Mouse (Mus musculus): ENCODE measurements around the gene Pcsk6. TPM values are rescaled to one million over a fixed set of nuclear protein-coding genes. Genes with fewer than 3 reads are reported as not detected.

The Pcsk6 gene
- polyA plus RNA-seq, 1 experiment from 2014 or later: 2.9 TPM

DNA sequence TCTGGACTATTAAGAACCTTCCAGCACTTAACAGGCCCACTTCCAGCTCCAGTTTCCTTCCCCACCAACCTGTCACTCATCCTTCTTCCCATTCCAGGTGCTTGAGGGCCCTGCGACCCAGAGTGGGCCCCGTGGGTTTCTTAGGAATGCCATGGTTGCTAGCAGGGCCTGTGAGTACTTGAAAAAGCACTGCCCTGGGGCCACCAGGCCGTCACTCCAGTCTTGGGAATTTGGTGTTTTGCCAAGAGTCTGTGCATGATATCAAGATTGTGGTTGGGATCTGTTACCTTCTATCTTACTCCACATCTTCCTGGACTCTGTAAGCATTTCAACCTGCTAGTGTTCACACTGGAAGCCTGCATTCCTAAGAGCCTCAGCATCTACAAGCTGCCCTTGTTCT, 120.5 kb downstream of the Pcsk6 start:
- no peak overlapping the region for H3K4me3 ChIP-seq (replicated peaks)
- no peak overlapping the region for H3K9ac ChIP-seq
- no peaks in the 10 kb centered on the region for H3K36me3 ChIP-seq
- H3K4me1 ChIP-seq: peaks cover 21% of the 10 kb centered on the region
- H3K9me3 ChIP-seq (replicated peaks): no peaks in the 10 kb centered on the region
- no peak for ATAC-seq (replicated peaks; ENCODE audit: low FRiP score)
- WGBS: 58% methylated on average over 3 of the region's 3 CpGs
- H3K4me2 ChIP-seq: no peak overlapping the region
- H3K27ac ChIP-seq: no peak overlapping the region
- H3K27me3 ChIP-seq: no peaks in the 10 kb centered on the region

DNA sequence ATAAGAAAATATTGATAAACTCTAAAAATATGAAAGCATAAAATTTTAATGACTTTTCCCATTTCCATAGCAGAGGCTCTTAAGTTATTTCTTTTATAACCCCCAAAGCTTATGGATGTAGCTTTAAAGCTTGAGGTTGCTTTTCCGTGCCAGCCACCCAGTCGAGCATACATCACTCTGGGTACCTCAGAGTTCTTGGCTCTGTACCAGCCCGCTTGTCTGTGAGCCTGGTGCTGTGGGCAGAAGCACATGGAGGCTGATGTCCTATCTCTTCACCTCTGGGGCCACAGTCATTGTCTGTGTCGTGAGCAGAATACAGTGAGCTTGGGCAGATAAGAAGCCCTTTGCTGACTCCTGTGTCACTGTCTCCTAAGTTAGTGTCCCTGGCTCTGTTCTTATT, 126.7 kb downstream of the Pcsk6 start:
- H3K4me2 ChIP-seq: no peak overlapping the region
- ATAC-seq (replicated peaks; ENCODE audit: low FRiP score): no peak
- H3K9me3 ChIP-seq (replicated peaks): no peaks in the 10 kb centered on the region
- no peaks in the 10 kb centered on the region for H3K36me3 ChIP-seq
- H3K4me3 ChIP-seq (replicated peaks): no peak overlapping the region
- 93% methylated on average over 4 of the region's 4 CpGs for WGBS
- no peaks in the 10 kb centered on the region for H3K4me1 ChIP-seq
- no peak overlapping the region for H3K27ac ChIP-seq
- H3K27me3 ChIP-seq: no peaks in the 10 kb centered on the region
- H3K9ac ChIP-seq: no peak overlapping the region

DNA sequence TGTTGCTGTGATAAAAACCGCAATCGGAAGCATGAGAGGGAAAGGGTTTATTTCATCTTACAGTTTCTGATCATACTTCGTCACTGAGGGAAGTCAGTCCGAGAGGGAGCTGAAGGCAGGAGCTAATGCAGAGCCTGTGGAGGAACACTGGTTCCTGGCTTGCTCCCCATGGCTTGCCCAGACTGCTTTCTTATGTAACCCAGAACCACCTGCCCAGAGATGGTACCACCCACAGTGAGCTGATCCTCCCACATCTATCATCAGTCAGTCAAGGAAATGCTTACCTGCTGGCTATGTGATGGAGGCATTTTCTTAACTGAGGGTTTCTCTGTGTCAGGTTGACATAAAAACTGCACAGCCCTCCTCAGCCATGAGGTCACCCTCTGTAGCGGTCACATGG, 127.2 kb downstream of the Pcsk6 start:
- Histone ChIP-seq H3K4me2 (no peak overlapping the region), H3K9me3 (replicated peaks) (no peaks in the 10 kb centered on the region), H3K27me3 (no peaks in the 10 kb centered on the region), H3K9ac (no peak overlapping the region), H3K4me1 (no peaks in the 10 kb centered on the region), H3K27ac (no peak overlapping the region), H3K36me3 (no peaks in the 10 kb centered on the region), H3K4me3 (replicated peaks) (no peak overlapping the region)
- WGBS: 90% methylated on average over 5 of the region's 5 CpGs
- ATAC-seq (replicated peaks; ENCODE audit: low FRiP score): no peak

GRCm38 (mm10) chr7:65992329-65992728, 130.8 kb downstream of the Pcsk6 start:
- Histone ChIP-seq H3K9me3 (replicated peaks) (no peaks in the 10 kb centered on the region), H3K4me2 (no peak overlapping the region), H3K9ac (no peak overlapping the region), H3K36me3 (no peaks in the 10 kb centered on the region), H3K4me3 (replicated peaks) (no peak overlapping the region), H3K4me1 (no peaks in the 10 kb centered on the region), H3K27me3 (no peaks in the 10 kb centered on the region), H3K27ac (no peak overlapping the region)
- no peak for ATAC-seq (replicated peaks; ENCODE audit: low FRiP score)
- 87% methylated on average over 6 of the region's 6 CpGs for WGBS

GRCm38 (mm10) chr7:65993410-65993809, 131.9 kb downstream of the Pcsk6 start:
- Histone ChIP-seq H3K36me3 (no peaks in the 10 kb centered on the region), H3K4me3 (replicated peaks) (no peak overlapping the region), H3K4me1 (no peaks in the 10 kb centered on the region), H3K9ac (no peak overlapping the region), H3K4me2 (no peak overlapping the region), H3K27me3 (no peaks in the 10 kb centered on the region), H3K27ac (no peak overlapping the region), H3K9me3 (replicated peaks) (0 out of 2 replicates have a peak, but pooled peaks cover 3% of the 10 kb centered on the region)
- no peak for ATAC-seq (replicated peaks; ENCODE audit: low FRiP score)
- 58% methylated on average over 3 of the region's 3 CpGs for WGBS

- no peak for ATAC-seq (replicated peaks; ENCODE audit: low FRiP score)
- WGBS: 89% methylated on average over 16 of the region's 16 CpGs
- H3K4me2 ChIP-seq: no peak overlapping the region
- H3K27ac ChIP-seq: no peak overlapping the region
- H3K9ac ChIP-seq: no peak overlapping the region
- H3K9me3 ChIP-seq (replicated peaks): peaks cover 13% of the 10 kb centered on the region
- H3K27me3 ChIP-seq: no peaks in the 10 kb centered on the region
- H3K36me3 ChIP-seq: 0 out of 2 replicates have a peak, but pooled peaks cover 3% of the 10 kb centered on the region
- no peak overlapping the region for H3K4me3 ChIP-seq (replicated peaks)
- peaks cover 2% of the 10 kb centered on the region; the same call in 1 of the 2 replicates for H3K4me1 ChIP-seq
Observed at GRCm38 (mm10) chr7:66001035-66001754, 139.7 kb downstream of the Pcsk6 start.

DNA sequence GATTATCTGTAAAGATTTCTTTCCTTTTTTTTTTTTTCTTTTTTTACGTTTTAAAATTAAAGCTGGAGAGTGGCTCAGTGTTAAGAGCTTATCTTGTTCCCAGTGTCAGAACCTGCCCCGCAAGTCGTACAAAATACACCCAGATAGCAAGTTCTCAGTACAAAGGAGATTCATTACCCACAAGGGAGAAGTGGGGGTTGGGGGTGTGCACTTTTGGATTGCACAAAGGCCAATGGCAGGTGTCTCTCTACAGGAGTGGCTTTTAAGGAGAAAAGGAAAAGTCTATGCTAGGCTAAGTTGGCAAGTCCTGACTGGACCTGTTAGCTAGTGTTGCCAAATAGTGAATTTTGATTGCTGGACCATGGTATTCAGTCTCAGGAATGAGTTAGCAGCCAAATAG, 140.3 kb downstream of the Pcsk6 start:
- ATAC-seq (replicated peaks; ENCODE audit: low FRiP score): no peak
- H3K27ac ChIP-seq: no peak overlapping the region
- WGBS: 70% methylated on average over 3 of the region's 3 CpGs

GRCm38 (mm10) chr7:66003447-66003846, 141.9 kb downstream of the Pcsk6 start:
- Histone ChIP-seq H3K36me3 (0 out of 2 replicates have a peak, but pooled peaks cover 3% of the 10 kb centered on the region), H3K4me3 (replicated peaks) (no peak overlapping the region), H3K27ac (no peak overlapping the region), H3K4me1 (peaks cover 2% of the 10 kb centered on the region; the same call in 1 of the 2 replicates), H3K4me2 (no peak overlapping the region), H3K9me3 (replicated peaks) (peaks cover 10% of the 10 kb centered on the region), H3K27me3 (no peaks in the 10 kb centered on the region), H3K9ac (no peak overlapping the region)
- 88% methylated on average over 5 of the region's 5 CpGs for WGBS
- ATAC-seq (replicated peaks; ENCODE audit: low FRiP score): no peak

More for the DNA sequence above, 140.3 kb downstream of the Pcsk6 start:
- Histone ChIP-seq H3K4me2 (no peak overlapping the region), H3K4me3 (replicated peaks) (no peak overlapping the region), H3K9ac (no peak overlapping the region), H3K36me3 (0 out of 2 replicates have a peak, but pooled peaks cover 3% of the 10 kb centered on the region), H3K9me3 (replicated peaks) (peaks cover 13% of the 10 kb centered on the region), H3K4me1 (peaks cover 2% of the 10 kb centered on the region; the same call in 1 of the 2 replicates), H3K27me3 (no peaks in the 10 kb centered on the region)

- 66% methylated on average over 13 of the region's 13 CpGs for WGBS
- H3K9ac ChIP-seq: no peak overlapping the region
- ATAC-seq (replicated peaks; ENCODE audit: low FRiP score): no peak
- no peak overlapping the region for H3K4me3 ChIP-seq (replicated peaks)
- 0 out of 2 replicates have a peak, but pooled peaks cover 3% of the 10 kb centered on the region for H3K36me3 ChIP-seq
- no peak overlapping the region for H3K27ac ChIP-seq
- peaks cover 5% of the 10 kb centered on the region; the same call in 1 of the 2 replicates for H3K4me1 ChIP-seq
- peaks cover 5% of the 10 kb centered on the region for H3K9me3 ChIP-seq (replicated peaks)
- no peak overlapping the region for H3K4me2 ChIP-seq
- H3K27me3 ChIP-seq: no peaks in the 10 kb centered on the region
Observed at GRCm38 (mm10) chr7:66003865-66004638, 142.5 kb downstream of the Pcsk6 start.

- Histone ChIP-seq H3K4me2 (no peak overlapping the region), H3K27me3 (no peaks in the 10 kb centered on the region), H3K27ac (no peak overlapping the region), H3K9ac (no peak overlapping the region), H3K36me3 (no peaks in the 10 kb centered on the region), H3K4me3 (replicated peaks) (no peak overlapping the region), H3K9me3 (replicated peaks) (no peaks in the 10 kb centered on the region), H3K4me1 (peaks cover 6% of the 10 kb centered on the region; the same call in 1 of the 2 replicates)
- no peak for ATAC-seq (replicated peaks; ENCODE audit: low FRiP score)
- WGBS: 86% methylated on average over 10 of the region's 10 CpGs
Observed at GRCm38 (mm10) chr7:66005066-66005465, 143.5 kb downstream of the Pcsk6 start.

DNA sequence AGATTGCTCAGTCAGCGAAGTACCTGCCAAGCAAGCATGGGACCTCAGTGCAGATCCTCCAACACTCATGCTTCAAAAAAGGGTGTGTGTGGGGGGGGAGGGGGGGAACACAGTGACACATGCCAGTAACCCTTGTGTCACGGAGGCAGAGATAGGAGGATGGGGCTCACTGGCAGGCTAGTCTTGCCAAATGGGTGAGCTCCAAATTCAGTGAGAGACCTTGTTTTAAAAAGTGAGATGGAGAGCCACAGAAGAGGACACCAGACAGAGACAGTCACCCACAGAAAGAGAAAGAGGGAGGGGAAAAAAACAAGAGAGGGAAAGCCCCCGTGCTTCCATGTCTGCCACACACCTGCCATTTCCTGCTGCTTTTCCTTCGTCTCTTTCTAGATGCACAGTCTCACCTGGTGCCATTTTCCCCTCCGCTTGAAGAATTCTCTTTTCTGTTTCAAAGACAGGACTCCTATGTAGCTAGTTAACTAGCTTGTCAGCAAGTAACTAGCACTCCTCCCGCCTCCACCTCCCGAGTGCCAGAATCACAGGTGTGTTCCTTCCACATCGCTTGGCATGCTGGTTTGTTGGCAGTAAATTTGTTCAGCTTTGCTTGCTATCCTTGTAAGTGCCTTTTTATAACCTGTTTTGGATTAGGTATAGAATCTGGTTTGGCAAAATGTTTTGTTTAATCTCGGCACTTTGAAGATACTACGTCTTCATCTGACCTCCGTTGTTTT, 146.8 kb downstream of the Pcsk6 start:
- no peak for ATAC-seq (replicated peaks; ENCODE audit: low FRiP score)
- Histone ChIP-seq H3K27ac (no peak overlapping the region), H3K27me3 (no peaks in the 10 kb centered on the region), H3K4me1 (peaks cover 12% of the 10 kb centered on the region; the same call in 1 of the 2 replicates), H3K4me2 (no peak overlapping the region), H3K9me3 (replicated peaks) (no peaks in the 10 kb centered on the region), H3K4me3 (replicated peaks) (no peak overlapping the region), H3K36me3 (no peaks in the 10 kb centered on the region), H3K9ac (no peak overlapping the region)
- WGBS: 78% methylated on average over 11 of the region's 11 CpGs

- H3K4me2 ChIP-seq: no peak overlapping the region
- no peak overlapping the region for H3K4me3 ChIP-seq (replicated peaks)
- no peaks in the 10 kb centered on the region for H3K9me3 ChIP-seq (replicated peaks)
- no peak overlapping the region for H3K9ac ChIP-seq
- H3K27ac ChIP-seq: no peak overlapping the region
- no peaks in the 10 kb centered on the region for H3K27me3 ChIP-seq
- no peaks in the 10 kb centered on the region for H3K36me3 ChIP-seq
- ATAC-seq (replicated peaks; ENCODE audit: low FRiP score): no peak
- H3K4me1 ChIP-seq: peaks cover 13% of the 10 kb centered on the region; the same call in 1 of the 2 replicates
- WGBS: 58% methylated on average over 16 of the region's 16 CpGs
Observed at GRCm38 (mm10) chr7:66008892-66009273, 147.3 kb downstream of the Pcsk6 start.
